Mouse (Mus musculus) ovary, postnatal 14 days (tissue): Measurements from ENCODE around the gene Gcnt2.
"Not testable (repeated sequence)": the region's sequence is repeated elsewhere in the genome, so short reads cannot be mapped to it uniquely, and the experiment has no call there.

Experiments used
- DNase-seq: peaks from one replicate; pipeline ENCODE4 v3.0.0; 2022; ENCODE audit warnings: low spot score

The Gcnt2 gene

DNA sequence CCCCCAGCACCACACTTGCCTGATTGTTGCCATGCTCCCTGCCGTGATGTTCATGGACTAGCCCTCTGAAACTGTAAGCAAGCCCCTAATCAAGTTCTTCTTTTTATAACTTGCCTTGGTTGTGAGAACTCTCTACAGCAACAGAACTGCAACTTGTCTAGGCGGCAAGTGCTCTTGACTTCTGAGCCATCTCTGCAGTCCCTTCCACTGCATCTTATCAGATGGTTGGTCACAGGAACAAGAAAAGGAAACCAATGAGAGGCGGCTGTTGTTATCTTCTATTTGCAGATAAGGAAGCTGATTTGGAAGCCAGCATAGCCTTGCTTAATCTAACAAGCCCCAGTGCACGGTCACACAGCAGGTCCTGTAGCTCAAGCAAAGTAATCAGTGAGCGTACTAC lies 14.5 kb downstream of the Gcnt2 start:
- no peak for DNase-seq

DNA sequence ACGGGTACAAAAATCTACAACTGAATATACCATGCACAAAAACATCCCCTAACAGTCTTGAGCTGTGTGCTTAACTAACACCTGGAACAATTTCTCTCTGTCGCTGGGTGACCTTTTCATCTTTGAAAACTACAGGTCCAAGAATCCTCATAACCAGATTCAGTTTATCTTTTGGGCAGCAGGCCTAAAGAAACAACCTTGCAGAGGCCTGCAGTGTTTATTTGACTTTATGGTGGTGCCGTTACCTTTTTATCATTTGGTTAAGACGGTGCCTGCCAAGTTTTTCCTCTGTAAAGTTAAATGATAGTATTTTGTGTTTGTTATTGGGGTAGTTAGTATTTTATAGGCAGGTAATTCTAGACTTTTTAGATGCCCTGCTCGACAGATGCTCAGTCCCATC lies 15.9 kb downstream of the Gcnt2 start:
- DNase-seq, result no peak

GRCm38 (mm10) chr13:40877589-40877988 lies 18.0 kb downstream of the Gcnt2 start:
- no peak for DNase-seq

- no peak for DNase-seq
Measured at GRCm38 (mm10) chr13:40880557-40880956, 21.0 kb downstream of the Gcnt2 start.

GRCm38 (mm10) chr13:40882606-40883005 lies 23.1 kb downstream of the Gcnt2 start:
- no peak for DNase-seq

GRCm38 (mm10) chr13:40883903-40884302 lies 24.3 kb downstream of the Gcnt2 start:
- no peak for DNase-seq

GRCm38 (mm10) chr13:40884878-40885277 lies 25.3 kb downstream of the Gcnt2 start:
- DNase-seq, result no peak

DNA sequence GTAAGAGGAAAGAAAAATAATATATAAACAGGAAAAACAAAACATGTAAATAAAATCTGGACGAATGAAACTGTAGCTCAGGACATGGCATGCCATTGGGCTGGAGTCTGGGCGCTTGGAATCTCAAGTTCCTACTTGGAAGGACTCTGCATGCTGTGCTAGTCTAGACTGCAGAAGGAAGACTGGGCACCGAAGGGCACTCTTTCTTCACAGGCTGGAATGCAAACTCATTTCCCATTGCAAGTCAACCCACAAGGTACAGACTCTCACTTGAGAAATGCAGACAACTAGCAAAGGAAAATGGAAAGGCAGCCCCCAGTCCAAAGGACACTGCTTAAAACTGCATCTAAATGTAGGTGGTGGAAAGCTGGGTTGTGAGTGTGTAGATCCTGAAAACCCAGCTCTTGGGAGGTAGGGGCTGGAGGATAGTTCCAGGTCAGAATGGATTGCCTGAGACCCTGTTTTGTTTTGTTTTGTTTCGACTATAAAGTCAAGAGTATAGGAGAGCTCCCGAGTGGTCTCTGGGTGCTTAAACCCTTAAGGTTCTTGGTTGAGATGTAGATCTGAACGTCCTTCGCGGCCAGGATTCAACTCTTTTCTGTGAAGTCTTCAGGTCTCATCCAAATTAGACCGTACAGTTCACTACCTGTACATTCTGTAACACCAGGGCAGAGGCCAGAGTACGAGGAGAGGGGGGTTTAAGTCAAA lies 26.5 kb downstream of the Gcnt2 start:
- no peak for DNase-seq

- DNase-seq, result no peak
Measured at GRCm38 (mm10) chr13:40886643-40887381, 27.3 kb downstream of the Gcnt2 start.

DNA sequence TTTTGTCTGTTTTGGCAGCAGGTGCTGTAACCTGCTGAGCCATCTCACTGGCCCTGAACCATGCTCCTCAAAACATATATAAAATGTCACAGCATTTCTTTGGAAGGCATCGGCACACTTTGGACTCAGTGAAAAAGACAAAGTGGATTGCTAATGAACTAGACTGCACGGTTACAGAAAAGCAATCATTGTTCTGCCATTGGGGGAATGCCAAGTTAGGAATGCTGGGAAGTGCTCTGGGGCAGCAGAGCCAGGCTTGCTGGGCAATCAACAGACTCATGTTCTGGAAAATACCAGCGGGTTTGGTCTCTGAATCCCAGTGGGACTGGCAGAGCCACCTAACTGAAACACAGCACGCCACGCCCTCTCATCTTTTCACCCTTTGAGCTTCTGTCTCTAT lies 31.0 kb downstream of the Gcnt2 start:
- no peak for DNase-seq

GRCm38 (mm10) chr13:40891369-40891768 lies 31.8 kb downstream of the Gcnt2 start:
- not testable (repeated sequence) for DNase-seq

DNA sequence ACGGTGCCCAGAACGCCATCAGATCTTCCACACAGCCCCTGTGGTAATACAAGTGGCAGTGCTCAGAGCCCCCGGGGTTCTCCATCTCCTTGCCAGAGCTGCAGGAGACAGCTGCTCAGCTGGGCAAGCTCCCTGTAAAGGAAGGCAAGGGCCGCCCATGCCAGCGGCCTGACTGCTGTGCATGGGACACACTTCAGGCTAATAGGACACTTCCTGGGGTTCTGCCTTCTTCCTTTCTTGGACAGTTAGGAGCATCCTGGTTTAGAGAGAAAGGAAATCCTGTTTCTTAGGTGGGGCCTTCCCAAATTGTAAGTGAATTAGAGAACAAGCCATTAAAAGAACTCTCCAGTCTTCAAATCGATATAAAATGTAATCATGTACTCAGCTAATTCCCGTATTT lies 32.5 kb downstream of the Gcnt2 start:
- DNase-seq, result no peak

DNA sequence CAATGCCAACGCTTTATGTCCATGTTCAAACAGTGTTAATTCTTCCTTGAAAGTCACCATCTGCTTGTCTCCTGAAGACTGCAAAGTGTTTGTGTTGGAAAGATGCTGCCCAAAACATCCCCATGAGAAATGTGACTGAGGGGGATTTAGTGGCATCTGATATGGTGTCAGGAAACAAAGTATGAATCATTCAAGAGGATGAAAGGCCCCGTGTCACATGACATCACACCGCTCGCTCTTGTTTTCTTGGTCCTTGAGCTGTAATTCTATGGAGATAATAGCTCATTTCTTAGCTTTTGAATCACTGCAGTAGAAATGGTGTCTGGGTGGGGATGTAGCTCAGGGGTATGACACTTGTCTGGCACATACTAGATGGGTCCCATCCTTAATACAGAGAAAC lies 33.0 kb downstream of the Gcnt2 start:
- DNase-seq, result no peak

- DNase-seq, result no peak
Measured at GRCm38 (mm10) chr13:40893573-40893972, 34.0 kb downstream of the Gcnt2 start.

DNA sequence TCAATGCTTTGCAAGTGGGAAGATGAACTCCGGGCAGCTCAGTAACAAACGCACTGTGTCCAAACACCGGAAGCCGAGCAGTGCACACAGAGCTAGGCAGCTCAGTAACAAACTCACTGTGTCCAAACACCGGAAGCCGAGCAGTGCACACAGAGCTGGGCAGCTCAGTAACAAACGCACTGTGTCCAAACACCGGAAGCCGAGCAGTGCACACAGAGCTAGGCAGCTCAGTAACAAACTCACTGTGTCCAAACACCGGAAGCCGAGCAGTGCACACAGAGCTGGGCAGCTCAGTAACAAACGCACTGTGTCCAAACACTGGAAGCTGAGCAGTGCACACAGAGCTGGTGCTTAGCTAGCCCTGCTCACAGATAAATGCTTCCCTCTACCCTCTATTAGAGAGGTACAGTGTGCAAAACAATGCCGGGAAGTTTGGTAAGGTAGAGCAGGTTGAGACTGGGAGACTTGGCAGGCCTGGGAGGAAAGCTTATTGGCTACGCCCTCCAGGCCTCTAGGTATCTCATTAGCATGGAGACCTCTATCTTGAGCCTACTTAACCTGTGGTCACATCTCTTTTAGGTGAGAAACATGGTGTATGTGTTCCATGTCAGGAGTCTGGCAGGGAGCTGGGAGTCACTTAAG lies 38.6 kb downstream of the Gcnt2 start:
- DNase-seq, result not testable (repeated sequence)

- DNase-seq, result no peak
Measured at GRCm38 (mm10) chr13:40898698-40899097, 39.1 kb downstream of the Gcnt2 start.

DNA sequence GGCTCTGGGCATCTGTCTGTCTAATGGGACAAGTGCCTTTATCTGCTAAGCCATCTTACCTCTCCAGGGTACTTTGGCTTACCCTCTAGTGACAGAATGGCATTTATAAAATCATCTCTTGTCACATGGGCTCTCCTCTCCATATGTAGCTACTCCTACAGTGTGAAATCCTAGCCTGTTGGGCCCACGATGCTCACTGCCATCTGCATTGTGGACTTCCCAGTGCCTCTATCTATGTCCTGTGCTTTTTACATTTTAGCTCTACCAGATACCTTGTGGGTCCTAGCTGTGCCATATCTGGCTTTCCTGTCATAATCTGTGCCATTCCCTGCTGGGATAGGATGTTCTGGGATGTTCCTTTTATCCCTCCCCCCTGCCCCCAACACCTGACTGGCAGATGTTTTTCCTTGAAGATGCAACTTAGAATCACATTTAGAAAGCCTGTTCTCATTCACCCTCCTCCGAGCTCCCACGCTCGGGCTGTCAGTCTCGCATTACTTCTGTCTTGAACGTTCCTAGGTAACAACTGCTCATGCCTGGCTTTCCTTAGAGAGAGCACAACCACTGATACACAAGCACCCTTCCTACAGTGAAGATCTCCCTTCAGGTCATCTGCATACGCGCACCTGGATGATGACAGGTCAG lies 39.9 kb downstream of the Gcnt2 start:
- no peak for DNase-seq

DNA sequence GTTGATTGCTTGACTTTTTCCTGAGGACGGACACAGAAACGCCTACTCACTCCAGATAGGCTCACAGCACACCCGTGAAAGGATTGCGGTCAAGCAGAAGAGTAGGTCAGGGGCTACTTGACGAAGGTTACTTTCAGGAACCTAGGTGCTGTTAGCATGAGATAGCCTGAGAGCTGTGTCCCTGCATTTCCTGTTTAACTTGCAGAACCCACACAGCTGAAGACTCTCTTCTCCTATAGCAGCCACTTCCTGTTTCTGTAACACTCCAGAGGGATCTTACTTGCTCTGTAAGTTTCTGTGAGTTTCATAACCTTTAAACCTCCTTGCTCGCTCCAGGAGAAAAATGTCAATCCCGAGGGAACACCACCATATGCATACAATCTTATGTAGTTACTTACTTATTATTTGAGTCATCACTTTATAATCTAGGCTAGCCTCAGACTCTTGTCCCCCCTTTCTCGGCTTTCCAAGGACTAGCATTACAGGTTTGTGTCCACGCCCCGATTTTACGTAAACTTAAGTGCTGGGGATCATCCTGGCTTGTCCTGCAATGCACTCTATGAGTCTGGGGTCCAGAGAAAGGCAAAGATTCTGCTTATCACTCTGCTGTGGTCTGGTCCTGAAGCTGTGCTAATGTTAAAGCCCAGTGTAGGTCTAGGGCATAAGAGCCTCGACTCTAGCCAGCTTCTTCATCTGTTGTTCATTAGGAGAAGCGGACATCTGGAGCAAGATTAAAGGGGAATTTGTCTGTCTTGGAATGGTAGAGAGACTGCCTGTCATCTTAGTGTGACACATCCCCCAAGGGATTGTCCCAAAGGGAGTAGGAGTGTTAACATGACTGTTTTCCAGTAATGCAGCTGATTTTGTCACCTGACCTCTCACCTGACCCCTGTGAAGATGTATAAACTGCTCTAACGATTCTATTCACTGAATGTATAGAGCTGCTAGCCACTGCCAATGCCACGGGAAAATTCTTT lies 40.7 kb downstream of the Gcnt2 start:
- no peak for DNase-seq

- no peak for DNase-seq
Measured at GRCm38 (mm10) chr13:40901263-40901662, 41.7 kb downstream of the Gcnt2 start.

DNA sequence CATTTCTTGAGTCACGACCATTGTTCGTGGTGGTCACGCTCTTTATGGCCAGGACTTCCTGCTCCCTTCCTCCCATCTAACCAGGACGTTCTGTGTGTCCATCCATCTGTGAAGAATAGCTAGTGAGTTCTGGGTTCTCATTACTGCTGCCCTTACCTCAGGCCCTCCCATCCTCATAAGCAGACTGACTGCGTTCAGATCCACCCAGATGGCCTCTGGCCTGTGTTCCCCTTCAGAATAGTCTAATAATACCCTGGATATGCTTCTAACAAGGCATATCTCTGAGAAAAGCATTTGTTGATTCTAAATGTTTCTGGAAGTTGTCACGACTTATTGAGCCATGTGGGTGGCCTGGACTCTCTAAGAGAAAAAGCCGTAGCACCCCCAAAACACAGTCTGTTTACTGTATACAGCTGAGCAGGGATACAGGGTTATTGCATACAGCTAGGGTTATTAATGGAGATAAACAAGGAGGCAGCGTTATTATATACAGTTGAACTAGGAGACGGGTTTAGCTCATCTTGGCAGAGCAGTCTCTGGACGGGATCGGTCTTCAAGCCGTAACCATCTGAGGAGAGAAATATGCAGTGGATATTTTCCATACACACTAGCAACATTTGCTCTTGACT lies 42.4 kb downstream of the Gcnt2 start:
- DNase-seq, result no peak

GRCm38 (mm10) chr13:40904080-40904479 lies 44.5 kb downstream of the Gcnt2 start:
- DNase-seq, result no peak
